Mouse (Mus musculus) erythroblast, adult 5-6 weeks (primary cell): ENCODE results near the gene Wipf1. TPM values are rescaled to one million over a fixed set of nuclear protein-coding genes. Genes with fewer than 3 reads are reported as not detected.

Source experiments
- ATAC-seq: replicated peaks from 2 replicates; pipeline ENCODE4 v1.8.0; 2016; ENCODE audit warnings: moderate number of reproducible peaks, mild to moderate bottlenecking, moderate TSS enrichment, inconsistent platforms; ENCODE audit not compliant: poor library complexity, low FRiP score, severe bottlenecking
- total RNA-seq, 2 experiments: library from RNA; stranded (forward) in 1 of 2; stranded (reverse) in 1 of 2; fragments of 150-400 nt in 1 of 2; fragments of 200-764, 138-1000 nt in 1 of 2; gene quantifications; 2 replicates each; pipeline versions ENCODE4 v1.2.3 to v1.2.4; 2015 to 2017; ENCODE audit warnings: low replicate concordance in 2 of 2

Wipf1 gene
- total RNA-seq, 2 experiments from 2014 or later = 4.5 to 17.3 TPM

DNA sequence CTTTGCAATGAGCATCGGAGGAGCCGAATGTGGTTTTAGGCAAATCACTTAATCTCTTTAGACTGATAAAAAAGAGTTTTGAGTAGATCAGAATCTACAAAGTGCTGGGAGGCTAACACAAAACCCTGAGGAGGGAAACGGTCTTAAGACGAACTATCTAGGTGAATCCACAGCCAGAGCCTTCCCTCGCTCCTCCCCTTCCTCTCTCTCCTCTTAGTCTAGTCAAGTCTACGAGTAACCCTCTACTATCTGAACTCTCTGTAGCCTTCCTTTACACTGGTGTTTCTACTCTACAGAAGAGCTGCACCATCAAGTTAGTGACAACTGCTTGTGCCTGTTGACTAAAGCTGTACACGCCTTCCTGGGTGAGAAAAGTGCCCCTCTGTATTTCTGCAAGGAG lies 77.0 kb downstream of the Wipf1 start:
- ATAC-seq = no peak

DNA sequence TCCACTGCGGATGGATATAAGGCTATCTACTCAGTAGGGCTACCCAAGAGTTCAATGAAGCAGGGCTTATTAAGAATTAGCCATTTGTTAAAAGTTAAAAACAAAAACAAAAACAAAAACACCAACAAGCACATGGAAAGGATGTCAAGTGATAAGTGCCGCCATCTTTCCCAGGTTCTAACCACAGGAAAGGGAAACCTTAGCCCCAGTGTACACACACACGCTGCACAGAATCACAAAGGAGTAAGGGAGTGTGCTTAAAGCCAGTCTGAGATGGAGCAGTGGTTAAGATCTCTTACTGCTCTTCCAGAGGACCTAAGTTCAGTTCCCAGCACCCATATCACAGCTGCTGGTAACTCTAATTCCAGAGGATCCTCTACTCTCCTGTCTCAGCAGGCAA lies 78.0 kb downstream of the Wipf1 start:
- ATAC-seq = no peak

DNA sequence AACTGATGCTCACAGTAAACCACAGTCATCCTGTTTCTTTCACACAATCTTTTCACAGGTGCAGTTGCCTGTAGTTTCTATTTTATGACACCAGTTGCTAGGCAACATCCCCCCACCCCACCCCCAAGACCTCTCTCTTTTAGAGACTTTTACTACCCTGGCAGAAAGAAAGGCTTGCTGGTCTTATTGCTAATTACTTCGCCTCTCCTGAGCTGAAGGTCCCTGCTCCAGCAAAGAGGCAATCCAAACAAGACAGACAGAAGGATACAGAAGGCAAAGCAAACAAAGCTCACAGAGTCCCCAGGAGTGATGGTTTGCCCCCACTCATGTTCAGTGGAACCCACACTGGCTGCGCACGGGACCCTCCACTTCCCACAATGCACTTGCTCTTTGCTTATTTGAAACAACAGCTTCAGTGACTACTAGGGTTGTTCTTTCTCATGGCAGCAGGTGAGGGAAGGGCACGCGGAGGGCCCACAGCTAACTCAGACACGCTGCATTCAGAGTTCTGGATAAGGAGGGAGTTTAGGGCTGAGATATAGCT lies 79.3 kb downstream of the Wipf1 start:
- ATAC-seq = no peak

DNA sequence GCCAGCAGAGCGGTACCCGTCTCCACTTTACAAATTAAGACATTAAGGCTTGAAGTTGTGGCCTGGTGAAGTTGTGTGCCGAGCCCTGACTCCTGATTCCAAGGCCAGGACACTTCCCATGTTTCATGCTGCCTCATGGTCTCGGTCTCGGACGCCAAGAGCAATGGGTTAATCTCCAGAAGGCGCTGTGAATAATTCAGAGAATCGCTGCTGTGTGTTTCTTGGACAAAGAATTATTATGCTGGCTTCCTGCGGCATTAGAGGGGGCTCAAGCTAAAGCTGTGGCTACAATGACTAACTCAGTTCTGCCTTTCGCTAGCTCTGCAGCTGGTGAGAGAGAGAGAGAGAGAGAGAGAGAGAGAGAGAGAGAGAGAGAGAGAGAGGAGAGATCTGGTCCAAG lies 85.5 kb downstream of the Wipf1 start:
- no peak for ATAC-seq

DNA sequence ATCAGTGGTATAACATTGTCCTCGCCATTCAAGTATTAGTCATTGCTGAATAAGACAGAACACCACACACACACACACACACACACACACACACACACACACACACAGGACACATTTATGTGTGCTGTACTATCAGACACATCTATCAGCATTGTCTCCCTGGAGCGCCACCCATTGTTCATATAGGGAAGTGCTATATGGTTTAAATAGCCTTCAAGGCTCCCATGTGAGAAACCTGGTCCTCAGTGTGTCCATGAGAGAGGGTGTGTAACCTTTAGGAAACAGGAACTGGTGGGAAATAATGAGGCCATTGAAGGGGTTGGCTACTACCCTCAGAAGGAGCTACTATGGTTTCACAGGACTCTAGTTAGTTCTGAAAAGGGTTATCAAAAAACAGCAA lies 87.5 kb downstream of the Wipf1 start:
- ATAC-seq = no peak

DNA sequence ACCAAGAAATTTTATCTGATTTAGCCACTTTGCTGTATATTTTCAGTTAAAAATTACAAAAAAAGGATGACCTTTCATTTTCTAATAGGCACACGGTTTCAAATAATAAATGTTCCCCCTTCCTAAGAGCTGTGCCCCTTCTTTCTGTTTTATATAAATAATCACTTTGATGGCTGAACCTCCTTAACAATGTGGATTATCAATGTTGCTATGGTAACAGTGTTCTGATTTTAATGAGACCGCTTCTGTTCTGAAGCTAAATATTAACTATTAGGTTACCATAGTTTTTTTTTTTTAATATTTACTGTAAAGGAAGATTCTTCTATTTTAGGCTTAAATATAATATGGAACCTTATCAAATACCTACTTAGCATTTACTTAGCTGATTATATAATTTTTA lies 89.2 kb downstream of the Wipf1 start:
- no peak for ATAC-seq

DNA sequence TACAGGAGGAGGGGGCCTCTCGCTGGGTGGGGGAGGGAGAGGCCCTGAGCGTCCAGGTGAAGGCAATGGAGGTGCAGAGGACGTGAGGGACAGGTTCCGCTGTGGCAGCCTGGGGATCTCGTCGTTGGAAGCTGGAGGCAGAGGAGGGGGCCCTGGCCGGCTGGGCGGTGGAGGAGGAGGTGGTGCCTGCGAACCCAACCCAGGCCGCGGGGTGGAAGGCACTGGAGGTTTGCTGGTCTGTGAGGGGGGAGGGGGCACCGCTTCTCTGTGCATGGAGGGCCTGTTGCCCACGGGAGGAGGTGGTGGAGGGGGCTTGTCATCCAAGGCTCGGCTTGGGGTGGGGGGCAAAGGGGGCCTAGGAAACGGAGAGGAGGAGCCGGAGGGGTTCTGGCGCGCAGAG lies 92.6 kb downstream of the Wipf1 start:
- no peak for ATAC-seq

DNA sequence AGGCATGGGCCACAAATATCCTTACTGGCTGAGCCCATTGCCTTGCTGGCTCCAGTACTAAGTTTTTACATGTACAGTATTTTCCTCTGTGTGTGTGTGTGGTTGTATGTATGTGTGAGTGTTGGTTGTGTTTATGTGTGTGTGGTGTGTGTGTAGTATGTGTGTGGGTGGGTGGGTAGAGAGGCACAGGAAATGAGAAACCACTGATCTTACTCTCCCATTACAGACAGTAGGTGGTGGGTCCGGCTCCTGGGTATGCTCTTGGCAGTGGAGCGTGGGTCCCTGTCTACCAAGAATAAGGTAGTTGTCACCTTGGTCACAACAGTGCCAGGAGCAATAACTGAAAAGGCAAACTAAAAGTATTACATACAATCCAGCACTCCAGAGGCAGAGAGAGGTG lies 93.7 kb downstream of the Wipf1 start:
- ATAC-seq = no peak

DNA sequence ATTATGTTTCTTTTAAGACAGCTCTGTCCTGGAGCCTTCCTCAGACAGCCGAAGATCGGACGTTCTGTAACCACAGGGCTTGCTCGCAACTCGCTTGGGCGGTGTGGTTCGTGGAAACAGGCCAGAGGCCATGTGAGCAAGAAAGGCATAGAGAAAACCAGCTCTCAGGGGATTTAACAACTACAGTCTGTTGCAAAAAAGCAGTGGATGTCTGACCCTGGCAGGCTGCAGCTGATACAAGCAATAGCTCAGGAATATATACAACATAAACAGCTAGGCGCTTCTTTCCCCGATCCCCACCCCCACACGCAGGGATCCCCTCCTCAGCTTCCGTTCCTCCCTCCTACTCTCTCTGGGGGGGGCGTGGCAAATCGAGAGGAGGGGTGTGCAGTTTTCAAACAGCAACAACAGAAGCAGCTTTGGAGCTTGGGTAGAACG lies 97.6 kb downstream of the Wipf1 start:
- no peak for ATAC-seq

DNA sequence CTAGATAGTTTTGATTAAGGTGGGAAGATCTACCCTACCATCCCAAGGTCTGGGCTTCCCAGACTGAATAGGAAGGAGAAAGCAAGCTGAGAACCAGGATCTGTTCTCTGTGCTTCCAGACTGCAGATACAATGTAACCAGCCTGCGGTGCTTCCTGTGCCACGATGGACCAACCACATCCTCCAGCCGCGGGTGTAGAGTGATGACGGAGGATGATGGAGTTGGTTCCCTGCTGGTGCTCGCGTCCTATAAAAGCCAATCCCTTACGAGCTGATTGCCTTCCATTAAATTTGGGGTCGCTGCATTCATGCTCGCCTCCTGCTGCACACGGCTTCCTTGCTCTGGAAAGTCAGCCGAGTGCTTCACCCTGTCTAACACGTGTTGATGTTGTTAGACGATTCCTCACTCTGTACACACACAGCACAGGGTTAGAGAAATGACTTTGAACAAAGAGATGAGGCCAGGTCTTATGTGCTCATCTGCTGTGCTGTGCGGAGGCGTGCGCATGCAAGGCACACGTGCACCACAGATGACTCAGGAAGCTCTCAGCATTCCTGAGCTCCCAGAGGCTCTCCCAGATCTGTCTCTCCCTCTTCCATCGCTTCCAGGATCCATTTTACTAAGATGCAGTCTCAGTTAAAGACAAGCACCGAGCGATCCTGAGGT lies 100.6 kb downstream of the Wipf1 start:
- ATAC-seq = no peak

DNA sequence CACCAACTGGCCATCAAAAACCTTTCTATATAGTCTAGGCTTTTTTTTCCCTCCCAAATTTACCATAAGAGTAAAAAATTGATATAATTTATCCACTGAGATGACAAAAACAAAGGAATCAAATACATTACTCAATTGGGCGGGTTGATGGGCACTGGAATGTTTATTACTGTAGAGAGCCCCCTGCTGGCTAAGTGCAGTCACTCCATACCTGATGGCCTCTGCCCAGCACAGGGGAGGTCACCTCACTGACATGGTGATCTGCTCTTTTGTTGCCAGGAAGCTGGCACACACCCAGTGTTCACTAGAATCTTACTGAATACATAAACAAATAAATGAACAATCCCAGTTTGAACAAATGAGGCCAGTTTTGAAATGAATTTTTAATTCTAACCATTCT lies 102.2 kb downstream of the Wipf1 start:
- peak; percentile 79 for ATAC-seq

DNA sequence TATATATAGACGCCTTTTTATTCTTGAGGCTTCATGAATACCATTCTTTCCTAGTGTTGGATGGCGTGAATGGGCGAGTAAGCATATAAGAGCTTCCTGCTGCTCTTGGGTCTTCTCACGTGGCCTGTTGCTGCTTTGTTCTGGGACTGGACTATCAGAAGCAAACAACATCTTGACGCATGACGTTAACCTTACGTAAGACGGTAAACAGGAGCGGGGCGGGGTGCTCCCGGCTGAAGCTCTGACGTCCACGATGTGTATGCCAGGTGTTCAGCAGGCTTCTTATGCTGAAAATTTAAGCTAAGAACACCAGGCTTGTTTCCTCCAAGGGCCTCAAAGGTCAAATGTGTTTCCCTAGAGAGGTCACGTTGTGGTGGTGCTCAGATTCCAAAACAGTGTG lies 103.7 kb downstream of the Wipf1 start:
- ATAC-seq = no peak

DNA sequence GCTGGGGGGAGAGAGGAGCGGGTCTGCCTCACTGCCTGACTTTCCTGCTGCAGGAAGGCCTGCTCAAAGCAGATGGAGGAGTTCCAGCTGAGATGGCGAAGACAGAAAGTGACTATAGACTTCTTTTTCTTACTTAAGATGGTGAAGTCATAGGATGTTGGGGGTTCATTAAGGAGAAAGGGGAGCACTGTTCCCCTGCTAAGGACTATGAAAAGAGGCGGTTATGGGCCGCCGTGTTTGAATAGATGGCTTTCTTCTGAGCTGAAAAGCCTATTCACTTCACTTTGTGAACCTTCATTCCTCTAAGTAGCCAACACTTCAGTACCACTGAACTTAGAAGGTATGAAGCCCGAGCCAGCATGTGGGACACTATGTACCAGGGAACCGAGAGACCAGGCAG lies 109.8 kb downstream of the Wipf1 start:
- ATAC-seq = no peak

DNA sequence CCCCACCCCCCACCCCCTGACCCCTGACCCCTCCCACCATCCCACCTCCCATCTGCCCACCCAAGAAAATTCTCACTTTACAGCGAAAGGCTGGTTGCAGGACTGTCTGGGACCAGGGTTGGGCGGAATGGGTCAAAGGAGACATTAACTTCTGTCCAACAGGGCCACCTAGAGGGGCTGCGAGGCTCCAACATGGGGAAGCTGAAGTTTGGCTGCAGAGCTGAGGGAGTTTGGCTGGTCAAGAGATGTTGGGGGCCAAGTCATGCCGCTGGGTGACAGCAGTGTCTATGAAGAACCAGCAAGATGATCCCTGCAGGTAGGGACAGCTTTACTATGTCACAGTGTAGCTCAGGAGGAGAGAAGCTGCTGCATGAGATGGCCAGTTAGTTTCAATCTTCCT lies 110.2 kb downstream of the Wipf1 start:
- peak; percentile 64 for ATAC-seq

DNA sequence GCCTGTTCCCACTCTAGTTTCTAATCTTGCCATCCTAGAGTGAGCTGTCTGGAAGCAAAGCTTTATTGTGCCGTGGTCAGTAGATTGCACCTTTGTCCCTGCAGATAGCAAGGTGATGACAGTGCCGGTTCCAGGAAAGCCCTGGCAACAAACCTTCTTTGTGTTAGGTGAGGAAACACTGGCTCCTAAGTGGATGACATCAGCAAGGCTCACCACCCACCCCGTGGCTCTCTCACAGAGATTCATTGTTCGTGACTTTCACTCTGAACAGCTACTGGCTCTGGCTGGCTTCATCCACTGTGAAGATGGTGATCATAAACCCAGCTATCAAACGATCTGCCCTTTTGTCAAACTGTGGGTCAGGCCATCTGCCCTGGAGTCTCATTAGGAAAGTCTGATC lies 113.6 kb downstream of the Wipf1 start:
- ATAC-seq = no peak

DNA sequence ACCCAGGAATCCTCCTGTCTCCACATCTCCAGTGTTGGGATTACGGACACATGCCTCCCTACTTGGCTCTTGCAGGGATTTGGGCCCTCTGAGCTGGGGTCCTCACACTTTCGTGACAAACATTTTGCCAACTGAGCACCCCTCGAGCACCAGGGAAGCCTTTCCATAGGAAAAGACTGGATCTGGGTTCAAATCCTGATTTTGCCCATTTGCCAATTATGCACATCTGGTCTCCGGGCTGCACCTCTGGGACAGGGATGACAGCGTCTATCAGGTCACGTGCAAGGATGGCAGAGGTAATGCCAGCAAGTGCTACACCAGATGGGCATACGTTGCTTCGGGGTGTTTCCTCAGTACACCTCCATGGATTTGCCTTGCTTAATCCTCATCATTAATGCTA lies 119.5 kb downstream of the Wipf1 start:
- no peak for ATAC-seq

DNA sequence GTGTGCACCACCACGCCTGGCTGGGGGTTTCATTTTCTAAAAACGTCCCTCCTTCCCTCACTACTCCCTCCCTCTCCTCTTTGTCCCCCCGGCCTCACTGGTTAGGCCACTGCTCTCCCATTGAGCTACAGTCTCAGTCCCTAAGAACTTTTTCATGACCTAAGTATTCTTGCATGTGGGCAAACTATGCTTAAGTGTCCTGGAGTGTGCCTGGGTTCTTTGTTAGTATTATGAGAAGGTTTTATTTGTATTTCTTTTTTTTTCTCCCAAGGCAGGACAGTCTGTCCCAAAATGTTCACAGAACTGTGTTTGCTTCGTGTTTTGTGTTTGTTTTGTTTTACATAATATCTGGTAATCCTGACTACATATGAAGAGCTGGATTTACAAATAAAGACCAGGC lies 121.9 kb downstream of the Wipf1 start:
- no peak for ATAC-seq

DNA sequence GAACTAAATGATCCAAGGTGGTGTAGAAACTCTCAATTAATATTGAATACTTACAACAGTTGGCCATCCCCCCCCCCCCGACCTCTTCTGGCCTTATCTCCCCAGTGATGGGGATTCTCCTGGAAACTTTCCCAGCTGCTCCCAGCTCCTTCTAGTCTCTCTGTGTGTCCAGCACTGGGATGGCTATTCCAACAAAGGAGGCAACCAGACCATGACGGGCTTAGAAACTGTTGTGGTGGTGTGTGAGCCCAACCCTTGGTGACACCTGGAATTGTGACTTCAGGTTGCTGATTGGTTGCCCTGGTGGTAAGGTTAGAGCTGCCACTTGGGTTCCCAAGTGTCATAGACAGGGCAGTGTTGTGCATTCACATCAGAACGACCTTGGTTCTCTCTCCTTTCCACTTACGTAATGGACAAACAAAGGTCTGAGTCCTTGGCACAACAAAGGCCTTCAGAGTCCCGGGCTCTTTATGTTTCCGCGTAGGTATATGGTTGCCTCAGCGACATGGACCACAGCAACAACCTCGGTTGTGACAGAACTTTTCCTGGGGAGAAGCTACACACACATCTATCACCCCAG lies 123.1 kb downstream of the Wipf1 start:
- no peak for ATAC-seq

DNA sequence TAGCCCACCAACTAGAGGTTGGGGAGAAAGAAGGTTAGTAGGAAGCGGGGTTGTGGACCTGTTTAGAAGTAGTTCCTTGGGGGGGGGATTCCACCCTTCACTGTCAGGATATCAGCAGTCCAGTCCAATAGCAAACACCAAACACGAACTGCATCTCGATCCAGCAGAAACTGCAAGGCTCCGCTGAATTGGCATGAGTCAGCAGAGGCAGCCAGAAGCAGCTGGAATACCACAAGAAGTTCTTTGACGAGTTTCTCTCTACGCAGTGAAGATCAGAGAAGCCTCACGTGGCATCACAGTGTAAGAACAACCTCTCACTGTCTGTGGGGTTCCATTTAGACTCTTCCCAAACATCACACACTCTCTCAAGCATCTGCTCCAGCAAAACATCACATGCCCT lies 124.6 kb downstream of the Wipf1 start:
- ATAC-seq = no peak

DNA sequence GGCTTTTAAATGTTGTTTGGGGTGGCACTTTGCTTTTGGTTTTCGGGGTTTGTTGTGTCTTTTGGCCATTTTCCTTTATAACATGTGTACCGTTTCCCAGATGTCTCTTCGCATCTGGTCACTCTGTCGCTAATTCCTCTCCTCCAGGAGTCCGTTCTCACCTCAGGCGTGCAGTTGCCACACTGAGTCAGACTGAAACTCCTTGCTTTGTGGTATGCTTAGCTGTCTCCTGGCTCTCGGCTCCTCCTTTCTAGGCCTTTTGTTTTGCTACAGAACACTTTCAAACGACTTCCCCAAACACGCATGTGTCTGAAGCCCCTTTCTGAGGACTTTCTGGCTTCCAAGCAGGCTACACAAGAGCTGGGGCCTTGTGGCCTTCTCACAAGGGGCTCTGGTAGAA lies 125.1 kb downstream of the Wipf1 start:
- ATAC-seq = no peak

DNA sequence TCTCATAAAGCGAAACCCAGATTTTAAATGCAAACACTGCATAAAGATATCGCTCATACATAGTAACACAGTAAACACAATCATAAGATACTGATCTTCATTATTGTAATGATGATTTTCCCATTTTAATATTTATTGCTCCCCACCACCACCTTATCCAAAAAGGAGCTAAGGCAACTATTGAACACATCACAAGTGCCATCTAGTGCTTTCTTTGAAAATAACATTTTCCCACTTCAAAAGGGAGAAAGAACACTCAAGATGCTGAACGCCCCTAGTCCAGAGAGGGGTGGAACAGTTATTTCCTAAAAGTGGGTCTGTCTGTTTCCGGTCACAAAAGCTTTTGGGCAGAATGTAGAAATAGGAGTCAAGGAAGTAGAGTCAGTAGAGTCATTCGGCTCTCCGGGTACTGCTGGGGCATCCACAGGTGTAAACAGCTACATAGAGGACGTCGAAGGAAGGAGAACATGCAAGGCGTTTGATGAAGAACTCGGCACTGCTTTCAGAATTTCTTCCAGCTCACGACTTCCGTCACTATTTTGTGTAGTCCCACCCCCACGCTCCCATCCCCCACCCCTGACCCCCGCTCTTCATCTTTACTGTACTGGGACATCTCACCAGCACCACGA lies 126.0 kb downstream of the Wipf1 start:
- ATAC-seq = no peak
